Mouse (Mus musculus) NIH3T3 (cell line): Measurements from ENCODE around the gene Lsamp.
A peak's percentile ranks its signal among the peaks of the same experiment; 100 is the strongest.

ENCODE experiments used
- DNase-seq: peaks from one replicate; pipeline ENCODE4 v3.0.0-alpha.2; 2012; ENCODE audit warnings: low read depth

Gene Lsamp

GRCm38 (mm10) chr16:40692292-40692691, 708.1 kb downstream of the Lsamp start:
- DNase-seq = no peak

- DNase-seq = no peak
Observed at GRCm38 (mm10) chr16:40697253-40697652, 713.1 kb downstream of the Lsamp start.

GRCm38 (mm10) chr16:40708558-40708957, 724.4 kb downstream of the Lsamp start:
- DNase-seq = no peak

DNA sequence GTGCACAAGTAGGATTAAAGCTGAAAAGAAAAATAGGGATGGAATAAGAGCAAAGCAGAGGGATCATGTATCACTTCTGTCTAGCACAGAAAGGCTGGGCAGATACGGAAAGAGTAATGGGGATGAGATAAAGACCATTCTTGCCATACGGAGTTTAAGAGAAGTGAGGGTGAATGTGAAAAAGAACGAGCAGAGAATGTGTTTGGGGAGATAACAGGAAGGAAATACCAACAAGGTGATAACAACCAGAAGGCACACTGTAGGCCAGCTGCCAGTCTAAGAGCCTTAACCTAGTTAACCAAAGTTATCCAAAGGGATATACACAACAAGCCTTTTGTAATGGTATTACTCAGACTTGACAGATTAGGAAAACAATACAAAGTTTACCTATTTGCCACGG, 725.4 kb downstream of the Lsamp start:
- no peak for DNase-seq

- no peak for DNase-seq
Observed at GRCm38 (mm10) chr16:40710068-40710467, 725.9 kb downstream of the Lsamp start.

DNA sequence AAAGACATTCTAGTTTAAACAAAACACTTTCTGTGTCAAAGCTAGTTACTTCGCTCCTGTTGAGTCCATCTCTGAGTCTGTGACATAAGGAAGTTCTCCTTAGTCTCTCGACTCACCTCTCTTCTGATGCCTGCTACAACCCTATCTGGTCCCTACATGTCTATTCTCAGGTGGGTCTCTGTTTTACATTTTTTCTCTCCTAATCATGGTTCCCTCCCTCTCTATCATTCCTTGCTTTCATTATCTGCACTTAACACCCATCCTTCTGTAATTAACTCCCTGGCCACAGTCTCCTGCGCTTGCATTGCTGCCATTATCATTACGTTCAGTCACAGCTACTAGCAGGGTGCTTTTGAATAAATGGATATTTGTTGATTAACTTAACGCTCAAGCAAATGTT, 726.3 kb downstream of the Lsamp start:
- no peak for DNase-seq

DNA sequence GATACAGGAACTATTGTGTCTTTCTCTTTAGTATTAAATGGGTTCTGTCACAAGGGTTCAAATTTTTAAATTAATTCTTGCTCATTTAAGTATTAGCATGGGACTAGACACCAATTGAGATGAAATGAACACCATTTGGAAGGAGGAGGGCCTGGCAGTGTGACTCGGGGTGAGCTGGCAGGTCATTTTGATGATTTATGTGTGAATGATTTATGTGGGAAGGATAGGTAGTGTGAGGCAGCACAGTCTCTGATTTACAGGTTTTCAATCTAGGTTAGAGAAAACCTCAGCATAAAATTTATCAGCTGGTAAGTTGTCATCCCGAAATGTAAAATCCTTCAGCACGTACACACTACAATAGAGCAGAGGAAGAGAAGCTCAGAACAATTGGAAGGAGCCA, 729.6 kb downstream of the Lsamp start:
- DNase-seq = no peak

- peak; percentile 51 for DNase-seq
Observed at GRCm38 (mm10) chr16:40739015-40739414, 754.9 kb downstream of the Lsamp start.

- no peak for DNase-seq
Observed at GRCm38 (mm10) chr16:40739771-40740170, 755.6 kb downstream of the Lsamp start.

DNA sequence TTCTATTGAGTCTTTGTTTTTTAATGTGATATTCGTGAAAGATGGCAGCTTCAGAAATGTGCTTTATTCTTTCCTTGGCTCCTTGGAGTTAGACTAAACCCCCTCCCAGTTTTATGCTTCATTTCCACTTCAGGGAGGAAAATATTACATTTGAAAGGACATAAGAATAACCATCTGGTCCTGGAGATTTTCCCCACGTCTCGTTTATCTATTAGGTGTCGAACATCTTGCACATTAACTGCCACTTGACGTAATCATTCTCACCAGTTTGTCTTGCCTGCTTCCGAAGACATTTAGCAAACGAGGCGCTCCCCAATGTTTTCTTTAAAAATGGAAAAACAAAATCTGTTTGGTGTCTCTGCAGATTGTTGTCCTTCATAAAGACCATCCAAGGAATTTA, 756.1 kb downstream of the Lsamp start:
- no peak for DNase-seq

DNA sequence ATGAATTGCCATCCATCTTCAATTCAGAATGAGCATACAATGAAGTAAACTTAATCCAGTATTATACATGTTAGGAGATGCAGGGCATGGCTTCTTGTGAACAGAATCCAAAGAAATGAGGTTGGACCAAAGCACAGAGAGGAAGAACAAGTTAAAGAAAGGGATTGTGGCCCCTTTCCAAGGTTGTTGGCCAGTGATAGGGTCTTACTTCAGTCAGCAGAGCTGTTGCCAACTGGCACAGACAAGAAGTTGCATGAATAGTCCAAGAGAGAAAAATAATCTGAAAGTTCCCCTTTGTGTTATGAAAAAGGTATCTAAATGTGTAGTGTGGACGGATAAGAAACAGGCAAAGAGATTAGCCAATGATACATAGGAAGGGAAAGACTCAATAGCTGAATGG, 843.0 kb downstream of the Lsamp start:
- DNase-seq = no peak

- DNase-seq = no peak
Observed at GRCm38 (mm10) chr16:40831536-40831935, 847.4 kb downstream of the Lsamp start.

GRCm38 (mm10) chr16:40841765-40842164, 857.6 kb downstream of the Lsamp start:
- no peak for DNase-seq

DNA sequence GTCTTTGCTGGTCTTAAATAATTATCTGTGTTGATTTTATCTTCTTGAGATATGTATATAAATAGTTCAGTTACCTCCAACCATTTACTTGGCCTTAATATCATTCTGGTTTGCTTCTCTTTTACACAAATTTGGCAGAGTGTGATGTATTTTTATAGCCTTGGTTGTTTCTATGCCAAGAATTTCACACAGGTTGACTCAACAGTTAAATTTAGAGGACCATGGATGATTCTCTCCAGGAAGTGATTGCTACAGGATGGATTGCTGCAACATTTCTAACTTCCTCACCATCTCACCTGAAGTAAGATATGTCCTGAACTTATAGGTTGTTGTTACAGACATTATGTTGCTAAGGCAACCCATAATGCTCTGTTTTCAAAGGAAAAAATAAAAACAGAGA, 882.6 kb downstream of the Lsamp start:
- no peak for DNase-seq

DNA sequence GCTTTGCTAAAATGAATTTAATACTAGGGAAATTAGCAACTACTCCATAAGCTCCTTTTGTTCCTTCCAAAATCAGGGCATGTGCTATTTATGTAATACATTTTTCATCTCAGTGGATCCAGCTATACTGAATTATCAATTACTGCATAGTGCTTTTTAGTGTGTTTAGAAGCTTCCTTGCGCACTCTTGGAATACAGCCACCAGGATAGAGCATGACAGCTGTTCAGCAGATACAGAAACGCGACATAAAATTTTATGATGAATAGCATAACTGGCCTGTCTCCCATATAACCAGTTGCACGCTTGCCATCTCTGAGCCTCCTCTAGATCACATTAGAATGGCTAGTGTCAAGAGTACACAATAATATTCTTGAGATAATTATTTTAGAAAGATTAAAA, 894.1 kb downstream of the Lsamp start:
- no peak for DNase-seq

DNA sequence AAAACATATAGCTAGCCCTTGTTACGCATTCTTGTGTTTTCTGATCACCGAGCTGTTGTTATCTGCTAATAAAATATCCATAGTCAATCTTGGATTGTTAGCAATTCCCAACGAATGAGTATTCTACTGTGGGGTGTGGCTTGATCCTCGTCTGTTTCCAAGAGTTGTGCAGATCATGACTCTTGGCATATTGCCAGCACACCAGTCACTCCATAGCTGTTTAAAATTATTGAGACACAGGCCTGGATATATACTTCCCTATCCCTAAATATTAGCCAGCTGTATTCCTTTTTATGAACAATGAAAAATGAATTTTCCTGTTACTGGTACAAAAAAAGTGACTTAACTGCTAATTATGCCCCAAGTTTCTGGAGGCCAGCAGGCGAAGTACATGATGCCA, 897.8 kb downstream of the Lsamp start:
- peak; percentile 1 for DNase-seq

DNA sequence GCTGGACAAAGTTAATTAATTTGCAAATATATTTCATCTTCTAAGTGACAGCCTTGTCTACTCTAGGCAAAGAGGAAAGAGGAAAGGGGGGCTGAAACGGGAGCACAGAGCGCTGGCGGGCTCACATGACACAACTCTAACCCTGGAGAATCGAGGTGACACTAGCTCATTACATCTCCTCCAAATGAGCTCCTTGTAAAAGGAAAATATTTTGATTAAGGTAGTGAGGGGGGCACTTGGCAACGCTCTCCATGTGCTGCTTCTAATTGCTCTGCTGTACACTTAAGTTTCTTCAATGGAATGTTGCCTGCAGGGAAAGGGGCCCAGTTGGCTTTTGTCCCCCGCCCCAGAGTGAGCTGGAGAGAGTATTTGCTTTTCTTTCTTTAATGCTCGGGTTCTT, 907.2 kb downstream of the Lsamp start:
- no peak for DNase-seq

DNA sequence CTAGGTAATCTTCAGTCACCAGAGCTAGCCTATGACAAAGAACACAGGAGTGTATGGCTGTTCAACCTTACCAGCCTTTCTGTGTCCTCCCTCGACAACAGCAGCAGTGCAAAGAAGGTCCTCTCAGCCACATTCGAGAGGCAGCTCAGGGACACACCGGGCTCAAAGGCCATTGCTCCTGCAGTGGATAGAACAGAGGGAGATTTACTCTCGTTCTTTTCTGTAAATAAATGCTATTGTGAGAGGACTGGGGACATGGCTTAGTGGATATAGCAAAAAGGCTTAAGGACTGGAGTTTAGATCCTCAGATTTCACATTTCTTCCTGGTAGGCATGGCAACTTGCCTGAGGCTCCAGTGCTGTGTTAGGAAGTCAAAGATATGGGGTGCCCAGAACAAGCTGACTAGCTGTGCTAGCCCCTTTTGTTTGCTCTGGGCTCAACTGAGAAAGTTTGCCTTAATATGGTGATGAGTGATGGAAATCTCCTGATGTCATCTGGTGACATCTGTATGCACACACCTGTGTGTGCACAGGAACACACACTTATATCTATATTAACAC, 913.7 kb downstream of the Lsamp start:
- no peak for DNase-seq

DNA sequence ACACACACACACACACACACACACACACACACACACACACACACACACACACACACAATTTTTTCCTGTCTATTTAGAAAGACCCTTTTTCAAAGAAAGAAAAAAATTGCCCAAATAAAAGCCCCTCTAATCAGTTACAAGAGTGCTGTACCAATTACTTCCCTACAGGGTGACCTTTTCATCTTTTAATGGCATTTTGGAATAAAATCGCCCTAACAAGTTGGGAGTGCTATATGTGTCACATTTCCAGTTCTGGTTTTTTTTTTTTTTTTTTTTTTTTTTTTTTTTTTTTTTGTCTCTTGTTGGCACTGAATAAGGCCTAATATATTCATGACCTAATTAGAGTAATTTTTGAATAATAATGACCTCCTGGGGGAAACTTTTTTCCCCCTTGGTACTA, 923.7 kb downstream of the Lsamp start:
- DNase-seq = no peak

GRCm38 (mm10) chr16:40914141-40914540, 930.0 kb downstream of the Lsamp start:
- DNase-seq = no peak

- no peak for DNase-seq
Observed at GRCm38 (mm10) chr16:40930596-40930995, 946.4 kb downstream of the Lsamp start.

DNA sequence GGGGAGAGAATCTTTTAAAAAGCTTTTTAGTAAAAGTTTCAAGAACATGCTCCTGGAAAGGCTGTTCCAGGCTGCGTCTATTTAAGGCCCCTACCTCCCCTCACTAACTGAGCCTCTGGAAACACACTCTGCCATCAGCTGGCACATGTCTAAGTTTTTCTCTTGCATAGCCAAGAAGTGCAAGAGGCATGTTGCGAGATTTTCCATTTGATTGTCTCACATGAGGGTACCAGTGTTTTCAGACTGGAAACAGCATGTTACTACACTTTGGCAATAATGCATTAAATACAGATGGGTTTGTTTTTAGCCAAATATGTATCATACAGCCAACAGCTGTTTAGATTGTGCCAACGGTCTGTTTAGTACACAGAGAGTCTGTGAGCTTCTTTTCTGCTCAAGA, 958.1 kb downstream of the Lsamp start:
- no peak for DNase-seq

- DNase-seq = no peak
Observed at GRCm38 (mm10) chr16:40945834-40946233, 961.7 kb downstream of the Lsamp start.

- no peak for DNase-seq
Observed at GRCm38 (mm10) chr16:40948013-40948412, 963.9 kb downstream of the Lsamp start.

GRCm38 (mm10) chr16:40959211-40959610, 975.0 kb downstream of the Lsamp start:
- DNase-seq = no peak
